Mouse (Mus musculus) spleen, postnatal 14 days (tissue): ENCODE results near the gene Pde6h.
"Not testable (repeated sequence)": the region's sequence is repeated elsewhere in the genome, so short reads cannot be mapped to it uniquely, and the experiment has no call there.

Experiments
- DNase-seq, 2 experiments: peaks; one replicate each; pipeline ENCODE4 v3.0.0; 2021 to 2022; ENCODE audit warnings: low spot score in 2 of 2

Pde6h gene

DNA sequence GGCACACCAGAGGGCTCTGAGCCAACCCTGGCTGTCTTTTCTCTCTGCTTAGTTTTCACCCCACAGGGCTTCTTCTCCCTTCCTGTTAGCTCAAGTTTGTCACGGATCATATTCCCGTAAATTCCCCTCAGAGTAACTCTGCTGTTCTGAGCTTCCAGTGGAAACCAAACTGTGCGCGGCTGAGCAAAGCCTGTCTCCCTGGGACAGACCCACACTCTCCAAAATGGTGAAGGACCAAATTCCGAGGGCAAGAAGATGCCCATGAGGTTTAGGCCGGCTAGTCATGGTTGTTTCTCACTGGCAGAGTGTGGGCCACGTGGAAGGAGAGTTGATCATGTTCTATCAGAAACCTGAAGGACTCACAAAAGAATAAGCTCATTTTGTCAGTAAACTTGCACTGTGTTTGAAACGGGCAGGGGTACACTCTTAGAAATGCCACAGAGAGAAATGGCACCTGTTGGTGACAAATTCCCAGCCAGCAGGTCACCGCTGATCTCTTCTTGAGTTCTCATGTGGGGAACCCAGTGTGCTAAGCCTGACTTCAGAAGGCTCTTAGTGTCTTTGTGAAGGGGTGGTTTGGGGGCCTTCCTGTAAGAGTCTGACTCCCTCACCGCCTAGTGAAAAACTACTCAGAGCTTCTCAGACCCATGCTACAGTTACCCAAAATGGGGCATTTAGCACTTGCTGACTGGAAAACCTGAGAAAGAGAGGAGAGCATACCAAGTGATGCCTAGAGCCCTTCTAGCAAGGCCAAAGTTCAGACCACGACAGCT, 16.7 kb downstream of the Pde6h start:
- no peak for DNase-seq

DNA sequence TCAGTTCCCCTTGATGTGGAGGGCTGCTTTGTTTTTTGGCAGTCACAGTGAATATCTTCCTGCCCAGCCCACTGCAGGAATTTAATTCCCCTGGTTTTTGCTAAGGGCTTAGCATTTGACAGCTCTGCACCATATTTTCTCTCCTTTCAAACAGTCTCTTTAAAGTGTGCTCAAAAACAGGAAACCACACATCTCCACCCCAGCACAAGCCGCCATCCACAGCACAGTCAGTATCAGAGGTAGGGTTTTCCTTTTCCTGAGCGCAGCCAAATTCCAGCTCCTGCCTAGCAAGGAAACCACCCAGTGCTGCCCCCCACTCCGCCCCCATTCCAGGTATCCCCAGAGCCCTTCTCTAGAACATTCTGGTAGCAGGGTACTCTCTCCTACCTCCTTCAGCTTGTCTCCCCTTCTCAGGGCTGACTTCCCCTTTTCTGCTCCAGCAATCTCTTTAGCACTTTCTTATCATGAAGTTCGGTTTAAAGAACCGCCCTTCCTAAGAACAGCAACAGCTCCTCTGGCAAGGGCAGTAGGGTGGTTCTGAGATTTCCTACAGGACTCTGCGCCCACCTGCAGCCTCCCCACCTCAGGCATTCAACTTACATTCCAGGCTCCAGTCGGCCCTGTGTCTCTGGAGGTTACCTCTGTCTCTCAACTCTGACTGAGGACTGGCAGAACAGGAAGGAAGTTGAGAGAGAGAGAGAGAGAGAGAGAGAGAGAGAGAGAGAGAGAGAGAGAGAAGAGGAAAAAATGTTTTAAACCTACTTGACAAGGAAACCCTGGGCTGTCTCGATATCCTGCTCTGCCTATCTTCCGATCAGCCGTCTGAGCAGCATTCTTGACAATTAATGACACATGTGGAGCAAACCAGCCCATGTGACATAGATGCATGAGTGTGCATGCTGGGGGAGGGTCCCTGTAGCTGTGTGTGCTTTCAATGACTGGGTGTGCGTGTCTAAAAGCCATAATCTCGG, 17.7 kb downstream of the Pde6h start, which contains the start of gene Arhgdib:
Gene Arhgdib (minus strand): TSS at position 849 of the 971 bp plus-strand sequence.
- peak in 1 of 2 experiments; percentile 27 for DNase-seq

DNA sequence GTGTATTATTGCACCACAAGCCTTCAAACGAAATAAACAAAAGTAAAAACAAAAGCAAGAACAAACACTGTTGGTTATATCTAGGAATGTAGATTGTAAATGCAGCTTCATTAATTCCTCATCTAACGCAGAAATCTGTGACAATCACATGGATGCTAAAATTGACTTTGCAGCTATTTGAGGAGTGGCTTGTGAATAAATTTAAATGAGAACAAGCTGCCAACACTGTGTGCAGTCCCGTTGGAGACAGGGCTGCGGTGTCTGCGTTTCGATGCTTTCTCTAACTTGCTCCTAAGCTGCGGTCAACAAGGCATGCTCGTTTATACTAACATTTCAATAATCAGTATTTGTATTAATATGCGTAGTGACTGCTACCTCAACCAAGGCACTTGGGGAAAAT, 18.6 kb downstream of the Pde6h start:
- DNase-seq: no peak

DNA sequence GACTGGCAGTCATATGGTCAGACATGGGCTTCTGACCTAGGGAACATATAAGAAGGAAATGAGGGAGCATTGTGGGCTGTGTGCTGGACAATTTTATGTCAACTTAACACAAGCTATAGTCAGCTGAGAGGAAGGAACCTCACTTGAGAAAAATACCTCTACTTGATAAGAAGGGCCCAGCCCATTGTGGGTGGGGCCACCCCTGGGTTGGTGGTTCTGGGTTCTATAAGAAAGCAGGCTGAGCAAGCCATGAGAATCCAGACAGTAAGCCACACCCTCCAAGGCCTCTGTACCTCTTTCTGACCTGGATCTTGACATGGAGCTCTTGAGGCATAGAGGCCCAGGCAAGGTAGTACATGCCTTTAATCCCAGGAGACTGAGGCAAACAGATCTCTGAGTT, 19.8 kb downstream of the Pde6h start:
- DNase-seq: no peak

DNA sequence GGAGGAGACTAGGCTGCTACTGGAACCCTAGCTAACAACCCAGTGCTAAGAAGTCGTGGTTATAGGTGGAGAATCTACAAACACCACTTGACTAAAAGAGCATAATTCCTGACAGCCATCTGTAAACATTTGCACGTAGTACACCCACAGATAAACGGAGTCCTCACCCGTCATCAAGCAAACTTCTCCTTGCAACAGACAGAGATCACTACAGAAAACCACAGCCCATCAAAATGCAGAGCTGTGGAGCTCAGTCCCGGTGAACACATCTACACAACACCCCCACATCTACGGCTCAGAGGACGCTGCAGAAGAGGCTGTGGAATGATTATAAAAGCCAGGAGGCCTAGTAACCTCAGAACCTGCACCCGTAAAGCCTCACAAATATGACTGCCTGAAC, 20.9 kb downstream of the Pde6h start:
- no peak for DNase-seq

DNA sequence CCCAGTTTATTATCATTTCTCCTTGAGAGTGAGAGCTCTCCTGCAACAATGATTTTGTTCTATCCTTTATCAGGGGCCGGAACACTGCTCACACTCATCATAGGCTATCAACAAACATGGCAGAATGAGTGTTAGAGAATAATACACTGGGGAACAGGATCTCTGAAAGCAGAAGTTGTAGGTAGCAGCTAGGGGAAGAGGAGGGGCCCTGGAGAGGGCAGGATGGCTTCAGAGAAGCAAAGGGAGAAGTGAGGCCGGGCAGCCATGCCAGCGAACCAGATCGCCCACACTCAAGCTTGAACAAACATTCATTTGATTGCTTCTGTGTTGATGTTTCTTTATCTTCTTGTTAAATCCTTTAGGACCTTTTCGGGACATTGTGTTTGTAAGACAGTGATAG, 22.6 kb downstream of the Pde6h start:
- DNase-seq: peak in 1 of 2 experiments; percentile 35

DNA sequence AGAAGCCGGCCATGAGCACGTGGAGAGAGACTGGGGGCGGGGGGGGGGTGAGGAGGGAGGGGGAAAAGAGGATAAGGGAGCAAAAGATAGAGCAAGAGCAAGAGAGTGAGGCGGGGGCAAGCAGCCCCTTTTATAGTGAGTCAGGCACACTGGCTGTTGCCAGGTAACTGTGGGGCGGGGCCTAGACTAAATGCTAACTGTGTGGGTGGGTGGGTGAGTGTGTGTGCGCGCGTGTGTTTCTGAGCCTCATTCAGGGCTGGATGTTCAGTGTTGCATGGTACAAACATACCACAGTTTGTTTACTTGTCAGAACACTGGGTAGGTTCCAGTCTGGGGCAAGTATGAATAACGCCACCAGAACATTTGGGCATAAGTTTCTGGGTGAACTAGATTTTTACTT, 23.3 kb downstream of the Pde6h start:
- no peak for DNase-seq

DNA sequence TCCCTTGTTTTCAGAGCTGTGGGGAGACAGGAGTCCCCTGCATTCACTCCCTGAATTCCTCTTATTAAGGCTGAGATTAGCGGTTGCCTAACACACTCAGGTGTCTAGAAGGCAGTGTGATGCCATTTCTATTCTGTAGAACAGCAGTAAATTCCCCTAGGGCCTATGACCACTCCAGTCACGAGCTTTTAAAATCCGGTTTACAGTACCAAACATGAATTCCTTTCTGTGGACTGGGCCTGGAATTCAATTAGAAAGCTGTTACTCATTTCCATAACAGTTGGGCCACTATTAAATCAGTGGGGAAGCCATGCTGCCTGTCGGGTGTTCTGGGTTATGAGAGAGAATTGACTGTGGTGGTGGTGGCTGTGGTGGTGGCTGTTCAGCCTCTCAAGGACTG, 24.1 kb downstream of the Pde6h start:
- no peak for DNase-seq

DNA sequence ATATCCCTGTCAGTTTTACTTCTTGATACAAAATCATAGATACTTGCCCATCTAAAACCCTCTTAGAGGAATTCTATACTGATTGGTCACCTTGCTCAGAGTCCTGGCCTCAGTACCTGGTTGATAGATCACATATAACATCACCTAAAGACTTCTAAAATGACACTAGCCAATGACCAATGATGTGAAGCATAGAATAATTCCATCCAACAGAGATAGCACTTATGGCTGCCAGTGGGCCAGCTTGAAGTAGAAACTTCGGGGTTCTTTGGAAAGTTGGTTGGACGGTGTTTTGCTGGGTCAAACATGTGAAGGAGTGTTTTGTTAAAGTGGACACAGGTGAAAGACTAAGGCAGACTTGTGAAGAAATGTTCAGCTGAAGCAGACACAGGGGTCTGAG, 26.5 kb downstream of the Pde6h start:
- DNase-seq: no peak

DNA sequence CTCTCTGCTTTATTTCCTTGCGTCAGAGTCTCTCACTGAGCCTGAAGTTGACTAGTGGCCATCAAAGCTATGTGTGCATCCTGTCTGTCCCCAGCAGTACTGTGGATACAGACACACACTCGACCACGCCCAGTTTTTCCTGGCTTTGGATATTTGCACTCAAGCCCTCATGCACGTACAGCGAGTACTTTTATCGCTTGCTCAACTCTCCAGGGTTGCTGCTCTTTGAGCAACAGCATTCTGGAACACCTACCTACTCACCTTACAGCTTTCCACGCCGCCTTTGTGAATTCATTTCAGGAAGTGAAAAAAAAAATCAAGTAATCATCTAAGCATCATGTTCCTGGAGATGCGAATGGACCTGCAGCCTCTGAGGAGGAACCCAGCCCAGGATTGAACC, 29.3 kb downstream of the Pde6h start:
- no peak for DNase-seq

DNA sequence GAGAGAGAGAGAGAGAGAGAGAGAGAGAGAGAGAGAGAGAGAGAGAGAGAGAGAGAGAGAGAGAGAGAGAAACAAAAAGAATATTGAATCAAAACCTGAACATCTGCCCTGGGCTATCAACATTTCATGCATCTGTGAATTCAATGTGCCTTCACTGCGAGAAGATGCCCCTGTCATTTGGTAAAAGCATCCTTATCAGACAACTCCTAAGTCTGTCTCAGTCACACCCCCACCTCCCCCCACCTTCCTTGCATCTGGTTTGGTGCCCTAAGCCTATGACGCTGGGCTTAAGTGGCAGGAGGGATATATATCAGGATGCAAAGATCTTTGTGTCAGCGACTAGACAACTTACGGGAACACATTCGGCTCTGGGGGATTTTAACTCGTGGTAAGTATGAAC, 30.6 kb downstream of the Pde6h start:
- no peak for DNase-seq

DNA sequence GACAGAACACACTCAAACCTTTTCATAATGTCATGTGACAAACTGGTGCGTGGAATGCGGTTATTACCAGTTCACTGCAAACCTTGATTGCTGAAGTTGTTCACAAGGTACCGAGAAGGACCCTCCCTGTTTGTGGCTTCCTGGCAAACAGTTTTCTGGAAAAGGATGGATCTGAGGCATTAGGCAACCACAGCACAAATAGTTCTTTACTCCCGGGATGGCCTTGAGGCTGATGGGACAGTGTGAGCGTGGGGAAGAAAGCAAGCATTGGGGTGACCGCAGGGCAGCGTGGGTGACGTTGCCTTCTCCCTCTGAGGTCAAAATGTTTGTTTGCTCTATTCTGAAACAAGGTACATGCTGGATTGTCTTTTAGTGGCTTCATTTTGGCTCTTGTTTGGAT, 31.1 kb downstream of the Pde6h start:
- no peak for DNase-seq

DNA sequence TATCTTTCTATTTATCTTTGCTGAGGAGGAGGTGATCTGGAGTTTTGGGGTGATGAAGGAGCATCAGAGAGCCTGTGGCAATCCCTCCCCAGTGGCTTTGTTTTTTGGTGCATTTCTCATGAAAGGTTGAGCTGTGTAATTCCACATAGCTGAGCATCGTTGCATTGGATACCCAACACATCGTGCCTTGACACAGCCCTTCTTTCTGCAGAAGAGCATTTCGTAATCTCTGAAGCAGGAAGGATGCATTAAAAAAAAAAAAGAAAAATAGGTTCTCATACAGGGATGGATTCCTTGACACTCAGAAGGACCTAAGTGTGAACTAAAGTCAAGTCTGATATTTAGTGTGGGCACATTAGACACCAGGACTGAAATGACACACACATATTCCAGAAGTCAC, 31.6 kb downstream of the Pde6h start:
- no peak for DNase-seq

DNA sequence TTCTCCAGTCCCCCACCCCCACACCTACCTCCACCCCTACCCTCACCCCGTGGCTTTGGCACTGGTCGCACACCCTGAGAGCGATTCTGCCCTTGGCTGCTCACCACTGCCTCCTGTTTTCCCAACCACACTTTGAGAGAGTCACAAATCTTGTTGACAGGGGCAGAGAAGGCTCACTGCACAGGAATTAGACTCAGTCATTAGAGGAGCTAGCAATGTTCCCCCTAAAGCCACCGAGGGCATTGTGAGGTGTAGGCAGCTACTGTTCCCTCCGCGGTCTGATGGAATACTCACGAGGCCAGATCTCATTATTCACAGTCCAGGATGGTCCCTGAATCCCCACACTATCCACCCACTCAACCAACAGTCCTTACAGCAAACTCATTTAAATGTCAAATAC, 33.4 kb downstream of the Pde6h start:
- DNase-seq: no peak

DNA sequence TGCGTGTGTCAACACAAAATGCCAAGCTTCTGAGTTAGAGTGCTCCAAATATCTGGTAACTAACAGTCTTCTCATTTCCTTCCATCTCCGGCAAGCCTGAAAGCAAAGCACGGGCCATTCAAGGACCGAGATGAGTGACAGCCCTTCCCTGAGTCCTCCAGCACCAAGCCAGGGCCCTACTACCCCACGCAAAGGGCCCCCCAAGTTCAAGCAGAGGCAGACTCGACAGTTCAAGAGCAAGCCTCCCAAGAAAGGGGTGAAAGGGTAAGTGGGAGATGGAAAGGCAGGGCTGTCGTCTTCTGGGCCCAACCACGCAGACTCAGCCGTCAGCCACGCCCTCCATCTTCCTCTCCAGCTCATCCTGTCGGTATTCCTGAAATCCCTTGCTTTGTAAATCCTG, 35.5 kb downstream of the Pde6h start:
- no peak for DNase-seq

DNA sequence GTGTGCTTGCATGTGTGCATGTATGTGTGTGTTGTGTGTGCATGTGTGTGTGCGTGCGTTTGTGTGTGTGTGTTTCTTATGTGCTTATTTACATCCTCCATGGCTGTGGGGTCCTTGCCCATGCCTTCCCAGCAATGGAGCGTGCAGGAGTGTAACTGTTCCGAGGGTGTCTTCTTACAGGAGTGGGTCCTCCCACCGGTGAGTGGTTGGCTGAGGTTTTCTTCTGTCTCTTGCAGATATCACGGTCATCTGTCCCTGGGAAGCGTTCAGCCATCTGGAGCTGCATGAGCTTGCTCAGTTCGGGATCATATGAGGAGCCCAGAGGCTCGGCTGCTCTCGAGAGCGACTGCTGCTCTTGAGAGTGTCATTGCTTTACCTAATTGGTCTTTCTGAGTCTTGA, 39.3 kb downstream of the Pde6h start:
- DNase-seq: no peak

DNA sequence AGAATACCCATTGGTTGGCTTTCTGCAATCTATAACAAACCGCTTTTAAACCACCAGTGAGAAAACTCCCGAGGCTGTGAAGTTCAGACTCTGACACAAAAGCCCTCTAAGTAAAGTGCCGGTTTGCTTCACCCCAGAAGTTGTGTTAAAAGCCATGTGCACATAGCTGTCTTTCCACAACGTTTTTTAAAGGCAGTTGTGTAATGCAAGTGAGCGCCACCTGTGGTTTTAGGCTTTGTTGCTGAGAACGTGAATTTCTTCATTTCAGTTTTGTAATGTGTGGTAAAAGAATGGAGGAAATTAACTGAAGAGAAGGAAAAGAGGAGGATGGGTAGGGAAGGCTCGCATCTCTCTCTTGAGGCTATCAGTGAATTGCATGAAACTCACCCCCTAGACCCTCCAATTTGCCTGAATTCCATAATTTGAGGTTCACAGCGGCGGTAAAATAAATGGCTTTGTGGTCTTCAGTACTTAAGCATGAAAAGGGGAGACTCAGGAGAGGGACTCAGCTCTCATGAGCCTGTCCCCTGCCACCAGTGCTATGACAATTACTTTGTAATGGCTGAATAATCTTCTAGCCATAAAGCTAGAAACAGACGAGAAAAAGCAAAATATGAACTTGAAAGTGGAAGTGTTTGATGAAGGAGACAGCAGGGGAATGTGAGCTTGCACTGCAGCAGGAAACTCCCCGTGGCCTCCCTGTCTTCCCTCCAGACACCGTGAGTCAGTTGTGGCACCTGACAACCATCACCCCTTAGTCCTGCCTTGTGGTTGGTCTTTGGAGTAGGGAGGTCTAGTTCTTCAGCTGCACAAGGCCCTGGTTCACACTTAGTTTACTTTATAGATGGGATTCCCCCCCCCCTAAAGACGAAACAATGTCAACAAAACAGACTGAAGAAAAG, 41.2 kb downstream of the Pde6h start:
- no peak for DNase-seq

DNA sequence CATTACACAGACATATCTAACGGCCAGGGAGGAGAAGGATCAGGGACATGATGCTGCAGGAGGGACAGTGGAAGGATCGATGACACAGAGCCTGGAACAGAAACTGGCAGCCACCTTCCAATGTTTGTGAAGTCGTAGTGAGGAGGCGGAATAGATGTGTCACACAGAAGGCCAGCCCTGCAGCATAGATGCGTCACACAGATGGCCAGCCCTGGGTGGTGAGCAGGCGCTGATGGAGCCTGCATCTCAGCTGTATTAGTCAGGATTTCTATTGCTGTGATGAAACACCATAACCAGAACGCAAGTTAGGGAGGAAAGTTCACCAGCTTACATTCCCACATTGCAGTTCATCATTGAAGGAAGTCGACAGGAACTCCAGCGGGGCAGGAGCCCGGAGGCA, 42.3 kb downstream of the Pde6h start:
- no peak for DNase-seq

DNA sequence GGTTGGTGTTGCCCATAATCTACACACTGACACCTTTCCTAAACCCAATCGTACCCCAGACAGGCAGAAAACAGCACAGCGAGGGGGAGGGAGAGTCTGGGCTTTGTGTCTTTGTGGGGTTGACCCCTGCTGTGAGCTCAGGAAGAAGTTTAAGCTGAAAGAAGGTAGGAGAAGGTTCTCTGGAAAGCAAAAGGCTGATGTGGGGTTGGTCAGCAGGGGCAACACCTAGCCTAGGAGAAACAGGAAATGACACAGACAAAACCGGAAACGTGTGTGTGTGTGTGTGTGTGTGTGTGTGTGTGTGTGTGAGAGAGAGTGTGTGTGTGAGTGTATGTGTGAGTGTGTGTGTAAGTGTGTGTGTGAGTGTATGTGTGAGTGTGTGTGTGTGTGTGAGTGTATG, 43.8 kb downstream of the Pde6h start:
- no peak for DNase-seq

DNA sequence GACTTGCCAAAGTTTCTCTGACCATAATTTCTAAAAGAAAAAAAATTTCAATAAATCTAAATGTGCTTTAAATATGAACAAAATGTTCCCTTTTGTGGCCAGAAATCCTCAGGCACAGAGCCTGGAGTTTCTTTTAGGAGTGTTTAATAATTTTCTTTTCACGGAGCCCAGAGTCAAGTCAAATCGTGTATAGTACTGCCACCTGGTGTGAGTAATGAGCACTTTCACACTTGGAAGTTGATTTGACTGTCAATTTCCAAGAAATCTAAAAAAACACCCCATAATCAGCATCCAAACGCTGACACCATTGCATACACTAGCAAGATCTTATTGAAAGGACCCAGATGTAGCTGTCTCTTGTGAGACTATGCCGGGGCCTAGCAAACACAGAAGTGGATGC, 45.2 kb downstream of the Pde6h start:
- DNase-seq: not testable (repeated sequence)

DNA sequence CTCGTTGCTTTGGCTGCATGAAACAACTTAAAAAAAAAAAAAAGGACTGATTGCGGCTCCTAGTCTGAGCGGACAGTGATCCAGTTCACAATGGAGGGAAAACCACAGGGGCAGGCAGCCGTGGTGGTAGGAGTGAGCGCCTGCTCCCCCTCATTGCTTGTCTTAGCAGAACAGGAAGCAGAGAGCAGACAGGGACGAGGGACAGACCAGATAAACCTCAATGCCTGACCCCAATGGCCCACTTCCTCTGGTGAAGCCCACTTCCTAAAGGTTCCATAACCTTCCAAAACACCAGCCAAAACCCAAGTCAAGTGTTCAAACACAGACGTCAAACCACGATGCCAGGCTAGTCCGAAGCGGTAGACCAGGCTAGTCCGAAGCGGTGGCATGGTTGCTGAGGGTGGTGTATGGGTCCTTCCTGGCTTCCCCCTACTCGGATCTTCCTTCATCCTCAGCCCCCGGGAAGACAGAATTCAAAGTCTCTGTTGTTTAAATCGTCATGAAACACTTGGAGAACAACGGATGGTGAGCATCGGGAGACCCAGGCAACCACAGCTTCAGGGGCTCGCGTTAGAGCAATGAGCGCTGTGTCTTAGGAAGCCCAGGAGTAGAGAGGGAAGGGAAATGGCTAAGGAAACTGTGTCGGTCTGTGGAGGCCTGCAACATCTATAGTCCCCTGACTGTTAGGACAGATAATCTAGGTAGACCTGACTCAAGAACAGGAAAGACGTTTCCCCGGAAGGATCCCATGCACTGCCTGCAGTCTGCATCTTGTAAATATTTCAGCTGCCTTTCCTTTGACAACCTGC, 55.8 kb downstream of the Pde6h start:
- no peak for DNase-seq
